Mouse (Mus musculus) induced T-regulatory cell, adult 2 months (primary cell): ENCODE data around the gene Cltc.
"Not testable (repeated sequence)": the region's sequence is repeated elsewhere in the genome, so short reads cannot be mapped to it uniquely, and the experiment has no call there.

Experiments used
- DNase-seq: peaks from one replicate; pipeline ENCODE4 v3.0.0-alpha.2; 2012; ENCODE audit warnings: low read depth

Cltc gene

DNA sequence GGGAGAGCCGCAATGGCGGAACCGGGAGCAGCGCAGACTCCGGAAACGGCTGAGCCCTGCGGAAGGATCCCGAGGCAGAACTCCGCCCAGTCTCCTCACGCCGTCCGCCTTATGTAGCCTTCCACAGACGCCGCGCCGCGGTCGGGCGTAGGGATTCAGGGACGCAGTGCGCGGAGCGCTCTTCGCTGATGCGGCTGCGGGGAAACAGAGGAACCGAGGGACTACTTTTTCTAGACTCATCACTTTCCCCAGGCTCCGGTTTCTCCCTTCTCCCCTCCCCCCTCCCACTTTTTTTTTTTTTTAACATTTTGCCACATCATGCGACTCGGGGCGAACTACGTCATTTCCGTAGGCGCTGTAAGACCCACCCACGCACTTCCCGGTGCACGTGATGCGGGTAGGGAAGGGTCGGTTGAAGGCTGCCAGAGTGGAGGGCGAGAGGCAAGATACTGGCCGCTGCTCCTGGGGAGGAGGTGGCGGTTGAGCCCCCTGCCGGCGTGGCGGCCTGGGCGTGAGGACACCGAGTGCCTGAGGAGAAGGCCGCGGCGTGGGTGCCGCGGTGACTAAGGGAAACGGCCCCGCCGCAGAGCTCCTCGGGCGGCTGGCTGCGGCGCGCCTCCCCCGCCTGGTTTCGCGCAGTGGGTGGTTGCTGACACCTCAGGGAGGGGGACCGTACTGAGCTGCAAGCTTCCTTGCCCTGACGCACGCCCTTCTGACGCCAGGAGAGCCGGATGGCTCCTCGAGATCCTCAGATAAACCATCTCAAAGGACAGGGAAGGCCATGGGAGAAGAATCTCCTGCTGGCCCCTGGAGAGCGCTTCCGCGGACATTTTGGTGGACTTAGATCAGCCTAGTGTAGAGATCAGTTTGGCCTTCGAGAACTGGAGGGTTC is at the start of gene Cltc:
Cltc (minus strand) TSS at position 86 of the 892 bp plus-strand sequence.
- DNase-seq = peak; percentile 99

DNA sequence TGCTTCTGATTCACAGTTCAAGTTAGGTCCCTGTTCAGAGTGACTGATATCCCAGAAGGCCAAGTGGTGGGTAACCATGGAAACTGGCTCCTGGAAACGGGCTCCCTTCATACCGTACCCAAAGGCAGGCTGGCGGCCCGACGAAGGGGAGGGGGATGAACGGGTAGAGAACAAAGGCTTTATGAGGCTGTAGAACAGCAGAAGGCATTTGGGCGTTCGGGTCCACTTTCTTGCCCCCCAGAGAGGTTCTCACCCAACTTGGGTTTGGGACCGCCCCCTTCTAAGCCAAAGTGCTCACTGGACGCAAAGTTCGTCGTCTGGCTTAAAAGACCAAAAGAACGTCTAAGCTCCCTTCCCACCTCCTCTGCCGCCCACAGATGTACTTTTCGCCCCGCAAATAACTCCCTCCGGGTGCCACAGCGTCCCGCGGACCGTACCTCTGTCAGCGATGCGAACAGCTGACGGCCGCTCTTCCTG is 49.7 kb upstream of the Cltc start:
- peak; percentile 83 for DNase-seq

- DNase-seq = no peak
Measured at GRCm38 (mm10) chr11:86794161-86794560, 36.8 kb upstream of the Cltc start.

DNA sequence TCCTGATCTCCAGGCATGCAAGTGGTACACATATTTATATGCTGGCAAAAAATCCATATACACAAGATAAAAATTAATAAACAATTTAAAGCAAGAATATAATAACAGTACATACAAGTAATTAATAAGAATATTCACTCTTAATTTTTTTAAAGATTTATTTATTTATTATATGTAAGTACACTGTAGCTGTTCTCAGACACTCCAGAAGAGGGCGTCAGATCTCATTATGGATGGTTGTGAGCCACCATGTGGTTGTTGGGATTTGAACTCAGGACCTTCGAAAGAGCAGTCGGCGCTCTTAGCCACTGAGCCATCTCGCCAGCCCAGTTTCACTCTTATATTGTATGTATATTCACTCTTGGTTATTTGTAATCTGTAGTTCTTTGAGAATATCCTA is 30.1 kb upstream of the Cltc start:
- DNase-seq = not testable (repeated sequence)

DNA sequence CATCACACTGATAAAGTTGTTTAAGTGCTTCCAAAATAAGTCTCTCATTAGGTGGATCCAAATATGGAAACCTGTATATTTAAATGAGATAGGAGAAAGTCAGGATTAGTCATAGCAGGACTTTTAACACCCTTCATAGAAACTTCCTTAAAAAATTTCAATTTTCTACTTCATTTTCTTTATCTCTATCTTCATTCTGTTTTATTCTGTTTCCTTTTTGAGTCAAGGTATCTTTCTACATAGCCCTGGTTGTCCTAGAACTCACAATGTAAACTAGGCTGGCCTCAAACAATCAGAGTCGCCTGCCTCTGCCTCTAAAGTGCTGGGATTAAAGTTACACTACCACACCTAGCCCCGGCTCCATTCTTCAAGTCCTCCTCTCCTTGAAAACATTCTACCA is 28.4 kb upstream of the Cltc start:
- DNase-seq = no peak

GRCm38 (mm10) chr11:86769884-86770283 is 12.5 kb upstream of the Cltc start:
- no peak for DNase-seq

- no peak for DNase-seq
Measured at GRCm38 (mm10) chr11:86764501-86764900, 7.1 kb upstream of the Cltc start.

DNA sequence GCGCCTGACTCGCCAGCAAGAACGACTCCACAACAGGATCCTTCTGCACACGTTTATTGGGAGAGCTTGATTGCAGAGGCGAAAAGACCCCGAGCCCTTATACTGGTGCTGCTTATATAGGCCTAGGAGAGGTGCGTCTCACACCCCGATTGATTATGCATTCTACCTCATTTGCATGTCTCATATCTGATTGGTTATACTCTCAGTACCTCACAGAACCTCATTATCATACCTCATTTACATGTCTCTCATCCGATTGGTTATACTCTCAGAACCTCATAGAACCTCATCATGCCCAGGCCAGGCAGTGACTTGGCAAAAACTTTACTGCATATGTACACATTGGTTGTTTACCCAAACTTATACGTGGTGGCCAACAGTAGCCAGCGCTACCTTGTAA is 5.8 kb upstream of the Cltc start:
- not testable (repeated sequence) for DNase-seq

- DNase-seq = no peak
Measured at GRCm38 (mm10) chr11:86760357-86760756, 3.0 kb upstream of the Cltc start.

DNA sequence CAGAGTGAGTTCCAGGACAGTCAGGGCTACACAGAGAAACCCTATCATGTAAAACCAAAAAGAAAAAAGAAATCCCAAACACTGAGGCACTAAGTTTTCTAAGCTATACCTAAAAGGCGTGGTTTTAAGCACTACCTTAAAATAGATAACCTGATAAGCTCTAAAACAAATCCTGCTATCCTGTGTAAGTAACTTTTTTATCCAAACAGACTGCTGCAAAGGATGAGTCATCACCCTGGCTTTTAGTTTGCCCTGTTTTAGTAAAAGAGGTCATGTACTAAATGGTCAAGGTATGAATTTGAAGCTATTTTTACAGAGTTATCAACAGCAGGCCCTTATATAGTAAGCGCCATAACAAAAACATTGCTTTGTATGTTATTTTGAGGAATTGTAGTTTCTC is 2.5 kb upstream of the Cltc start:
- no peak for DNase-seq

- DNase-seq = no peak
Measured at GRCm38 (mm10) chr11:86759226-86759625, 1.9 kb upstream of the Cltc start.

- DNase-seq = no peak
Measured at GRCm38 (mm10) chr11:86758559-86758958, 1.2 kb upstream of the Cltc start.

DNA sequence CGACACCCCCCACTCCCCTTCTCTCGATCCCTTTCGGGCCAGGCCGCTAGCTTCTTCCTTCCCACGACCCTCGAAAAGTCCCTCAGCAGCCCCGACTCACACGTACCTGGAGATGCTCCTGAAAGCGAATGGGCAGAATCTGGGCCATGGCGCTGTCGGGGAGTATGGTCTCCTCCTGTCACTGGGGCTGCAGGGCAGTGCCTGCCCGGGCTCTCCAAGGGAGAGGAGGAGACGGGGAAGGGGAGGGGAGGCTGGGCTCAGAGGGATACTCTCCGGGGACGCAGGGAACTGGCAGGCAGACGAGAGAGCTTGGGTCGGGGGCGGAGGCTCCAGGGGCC is 254 bp downstream of the Cltc start:
- no peak for DNase-seq

- peak; percentile 82 for DNase-seq
Measured at GRCm38 (mm10) chr11:86756156-86757141, 916 bp downstream of the Cltc start.

DNA sequence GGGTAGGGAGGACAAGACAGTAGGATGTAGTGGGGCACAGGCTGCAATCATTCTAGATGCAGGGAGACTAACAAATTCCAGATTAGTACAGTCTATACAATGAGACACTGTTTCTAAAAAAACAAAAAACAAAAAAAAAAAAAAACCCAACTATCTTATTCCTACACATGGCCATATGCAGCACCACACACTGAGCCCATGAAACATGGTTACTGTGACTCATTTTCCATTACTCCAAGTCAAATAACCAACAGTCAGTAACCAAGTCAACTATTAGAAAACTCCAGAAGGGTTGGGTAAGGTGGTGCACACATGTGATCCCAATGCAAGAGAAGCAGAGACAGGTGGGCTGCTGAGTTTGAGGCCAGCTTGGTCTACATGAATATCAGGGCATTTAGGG is 5.0 kb downstream of the Cltc start:
- no peak for DNase-seq

DNA sequence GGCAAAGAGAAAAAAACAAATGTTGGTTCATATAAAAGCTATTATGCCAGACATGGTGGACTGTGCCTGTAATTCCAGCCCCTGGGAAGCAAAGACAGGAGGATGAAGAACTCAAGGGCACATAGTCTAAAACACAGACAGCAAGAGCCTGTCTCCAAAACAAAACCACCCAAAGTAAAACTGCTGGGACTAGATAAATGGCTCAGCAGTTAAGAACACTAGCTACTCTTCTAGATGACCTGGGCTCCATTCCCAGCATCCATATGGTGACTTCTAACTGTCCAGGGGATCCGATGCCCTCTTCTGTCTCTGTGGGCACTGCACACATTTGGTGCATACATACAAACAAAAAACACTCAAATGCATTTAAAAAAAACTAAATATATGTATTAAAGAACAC is 6.4 kb downstream of the Cltc start:
- no peak for DNase-seq

DNA sequence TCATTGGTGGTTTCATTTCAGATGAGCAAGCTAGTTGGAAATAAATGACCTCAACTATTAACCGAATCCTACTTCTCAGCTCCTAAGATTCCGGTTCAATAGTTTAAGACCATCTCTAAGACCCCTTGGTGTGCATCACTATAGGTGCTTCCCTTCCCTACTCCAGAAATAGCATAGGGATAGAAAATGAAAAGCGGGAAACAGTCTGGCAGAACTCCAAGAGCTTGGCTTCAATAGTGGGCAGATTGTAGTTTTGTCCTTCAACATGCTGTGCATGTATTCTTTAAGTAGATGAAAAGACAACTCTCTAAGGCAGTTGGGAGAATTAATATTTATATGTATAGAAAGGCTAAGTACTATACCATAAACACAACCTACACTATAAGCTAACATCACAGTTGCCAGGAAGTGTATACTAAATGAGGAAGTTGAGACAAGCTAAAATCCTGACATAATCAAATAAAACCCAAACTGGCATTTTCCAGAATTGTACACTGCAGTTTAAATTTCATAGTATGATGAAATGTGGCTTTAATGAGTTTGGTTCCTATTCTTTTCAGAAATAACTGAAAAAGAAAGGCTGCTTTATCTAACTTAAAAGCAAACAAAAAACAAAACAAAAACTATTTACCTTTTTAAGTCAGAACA is 7.5 kb downstream of the Cltc start:
- no peak for DNase-seq

DNA sequence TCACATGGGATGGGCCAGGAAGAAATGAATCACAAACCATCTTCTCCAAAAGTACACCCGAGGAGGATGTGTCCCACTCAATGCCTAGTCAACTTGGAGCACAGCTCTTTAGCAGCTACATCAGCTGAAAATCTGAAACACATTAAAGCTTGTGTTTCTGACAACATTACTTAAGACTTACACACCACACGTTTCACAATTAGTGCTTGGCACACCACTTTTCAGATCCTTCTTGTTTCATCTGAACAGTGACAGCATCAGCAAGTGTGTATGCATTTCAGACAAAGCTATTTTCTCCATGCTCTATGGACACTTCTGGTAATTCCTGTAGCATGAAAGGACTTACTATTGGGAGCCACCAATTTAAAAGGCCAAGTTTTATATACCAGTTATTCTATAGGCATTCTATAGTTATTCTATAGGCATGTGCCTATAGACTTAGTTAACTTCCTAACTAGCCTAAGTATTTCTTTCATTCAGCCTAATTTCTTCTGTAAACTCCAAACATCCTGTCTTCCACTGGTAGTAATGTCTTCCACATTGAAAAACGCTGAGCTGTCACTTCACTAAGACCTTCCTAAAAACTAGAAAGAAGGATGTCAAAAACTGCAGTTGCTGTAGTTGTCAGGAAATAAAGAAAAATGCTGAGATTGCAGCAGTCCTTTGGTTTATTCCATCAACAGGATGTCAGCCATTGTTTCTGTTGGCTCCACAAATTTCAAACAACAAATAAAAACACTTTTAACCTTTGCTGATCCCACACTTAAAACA is 11.5 kb downstream of the Cltc start:
- no peak for DNase-seq

DNA sequence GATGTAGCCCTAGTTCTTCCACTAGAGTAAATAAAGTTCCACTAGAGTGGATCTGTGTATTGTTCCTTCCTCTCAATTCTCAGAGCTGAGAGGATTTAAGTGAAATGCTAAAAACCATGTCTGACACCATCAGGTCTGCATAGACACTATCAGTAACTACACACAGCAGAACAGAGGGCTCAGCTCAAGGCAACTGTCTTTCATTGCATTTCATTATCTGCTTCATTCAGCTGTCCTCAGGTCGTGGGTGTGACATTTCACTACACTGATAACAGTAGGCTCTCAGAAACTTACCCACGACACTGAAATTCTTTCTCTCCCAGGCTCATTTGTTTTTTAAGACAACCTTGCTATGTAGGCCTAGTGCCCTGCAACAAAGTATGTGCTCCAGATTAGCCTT is 14.8 kb downstream of the Cltc start:
- DNase-seq = no peak

DNA sequence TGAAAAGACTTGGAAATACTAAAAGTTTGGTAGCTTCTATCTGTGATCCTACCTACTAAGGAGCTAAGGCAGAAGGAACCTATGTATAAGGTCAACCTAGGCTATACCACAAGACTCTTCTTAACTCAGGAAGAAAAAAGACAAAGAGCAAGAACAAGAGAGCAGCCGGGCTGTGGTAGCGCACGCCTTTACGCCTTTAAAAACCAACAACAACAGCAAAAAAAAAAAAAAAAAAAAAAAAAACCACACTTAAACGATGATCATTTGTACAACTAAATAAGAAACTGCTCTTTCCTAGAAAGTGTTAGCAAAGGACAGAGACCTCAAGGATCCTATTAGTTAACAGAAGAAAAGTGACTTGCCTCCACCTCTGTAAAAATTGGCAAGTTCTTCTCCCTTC is 15.9 kb downstream of the Cltc start:
- peak; percentile 50 for DNase-seq

- DNase-seq = no peak
Measured at GRCm38 (mm10) chr11:86739470-86739869, 17.9 kb downstream of the Cltc start.
